Mouse (Mus musculus): ENCODE measurements at regions not wholly inside any gene's neighbourhood (a gene's known extent, or its start where the extent isn't known, plus 50 kb on each side); places are given as distances from the start of the nearest gene placed in this dataset.

DNA sequence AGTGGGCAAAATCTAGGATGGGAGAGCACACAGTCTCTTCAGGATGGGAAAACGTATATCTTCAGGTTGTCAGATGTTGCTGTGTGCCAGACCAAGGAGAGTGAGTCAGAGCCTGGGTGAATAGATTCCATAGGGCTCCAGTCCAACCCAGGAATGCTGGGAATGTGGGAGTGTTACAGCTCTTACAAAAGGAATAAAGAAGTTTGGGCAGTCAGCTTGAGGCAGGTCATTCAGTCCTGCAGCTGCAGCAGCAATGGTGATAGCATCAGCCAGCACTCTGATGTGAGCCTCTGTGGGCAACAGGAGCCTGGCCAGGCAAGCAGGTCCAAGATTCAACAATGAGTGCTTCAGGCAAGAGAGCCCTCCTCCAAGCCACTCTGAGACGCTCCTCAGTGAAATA lies 205.8 kb upstream of the Kirrel3 start:
- intact Hi-C loops (cut with DNase I): no loop called here
- DNase-seq (ENCODE audit: low spot score in 2 of 2): peak; percentile 9 to 14

DNA sequence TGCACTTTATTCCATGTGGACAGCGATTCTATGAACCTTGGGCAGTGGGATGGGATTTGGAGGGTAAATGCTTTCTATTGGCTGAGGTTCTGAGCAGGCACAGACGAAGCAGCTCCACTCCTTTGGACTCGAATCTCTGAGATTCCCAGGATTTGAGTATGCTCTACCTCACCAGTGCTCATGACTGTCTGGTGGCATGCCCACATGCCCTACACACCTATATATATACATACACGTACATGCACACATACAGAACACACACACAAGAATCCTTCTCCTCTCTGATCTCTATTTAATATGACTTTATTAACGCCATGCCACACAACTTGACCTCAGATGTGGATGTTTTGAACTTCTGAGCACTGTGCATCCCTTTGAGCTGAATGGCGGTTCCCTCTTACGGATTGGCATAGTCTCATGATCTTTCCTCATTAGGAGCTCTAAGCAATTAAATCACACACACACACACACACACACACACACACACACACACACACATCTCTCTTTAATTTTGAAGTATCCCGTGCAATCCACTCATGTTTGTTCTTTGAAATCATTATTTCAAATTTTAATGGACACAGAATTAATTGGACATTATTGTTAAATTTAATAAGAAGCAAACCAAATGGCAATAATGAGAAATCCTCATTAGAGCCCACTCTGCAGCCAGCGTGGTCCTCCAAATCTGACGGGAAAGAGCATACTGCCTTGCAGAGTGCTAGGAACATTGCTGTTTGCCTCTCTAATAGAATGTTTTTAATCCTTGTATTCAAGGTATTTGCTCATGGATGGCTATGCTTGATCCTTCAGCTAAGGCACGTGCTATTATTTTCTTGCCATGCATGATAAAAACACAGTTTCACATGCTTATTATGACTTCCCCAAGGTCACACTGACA lies 205.1 kb upstream of the Kirrel3 start:
- intact Hi-C loops (cut with DNase I): no loop called here
- no peak for DNase-seq (ENCODE audit: low spot score in 2 of 2)

DNA sequence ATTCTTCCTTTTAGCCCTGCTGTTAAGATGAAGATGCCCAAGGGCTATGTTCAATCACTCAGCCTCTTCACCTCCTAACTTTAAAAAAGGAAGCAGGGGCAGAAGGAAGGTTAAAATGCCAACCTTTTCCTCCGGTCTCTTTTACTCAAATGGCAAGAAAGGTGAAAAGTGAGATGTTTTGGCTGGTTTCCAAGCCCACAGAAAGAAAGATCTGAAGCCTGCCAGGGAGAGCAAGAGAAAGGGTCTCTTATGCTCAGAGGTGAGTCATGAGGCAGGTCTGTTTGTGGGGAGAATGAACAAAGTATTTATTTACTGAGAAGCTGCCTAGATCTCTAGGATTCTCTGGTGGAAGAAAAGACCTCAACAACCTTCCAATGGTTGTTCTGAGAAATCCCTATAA lies 162.1 kb upstream of the Kirrel3 start:
- no peak for DNase-seq (ENCODE audit: low spot score in 2 of 2)

DNA sequence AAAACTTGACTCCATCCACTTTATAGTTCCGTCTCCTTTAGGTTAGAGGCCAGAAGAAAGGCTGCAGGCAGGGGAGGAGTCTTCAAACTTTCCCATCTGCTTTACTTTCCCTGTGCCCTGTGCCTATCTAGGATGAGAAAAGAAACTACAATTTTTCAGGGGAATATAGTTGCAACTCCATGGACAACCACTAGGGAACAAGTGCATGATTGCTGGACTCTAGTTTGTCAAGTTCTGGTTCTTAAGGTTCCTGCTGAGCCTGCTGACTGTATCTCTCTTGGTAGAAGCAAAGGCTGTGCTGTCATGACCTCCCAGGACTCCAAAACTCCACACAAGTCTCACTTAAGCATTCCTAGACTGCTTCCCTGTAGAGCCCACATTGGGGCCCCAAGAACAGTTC lies 157.0 kb upstream of the Kirrel3 start:
- intact Hi-C loops (cut with DNase I): no loop called here
- no peak for DNase-seq (ENCODE audit: low spot score in 2 of 2)

More for the DNA sequence above, 162.1 kb upstream of the Kirrel3 start:
- intact Hi-C loops (cut with DNase I): no loop called here

DNA sequence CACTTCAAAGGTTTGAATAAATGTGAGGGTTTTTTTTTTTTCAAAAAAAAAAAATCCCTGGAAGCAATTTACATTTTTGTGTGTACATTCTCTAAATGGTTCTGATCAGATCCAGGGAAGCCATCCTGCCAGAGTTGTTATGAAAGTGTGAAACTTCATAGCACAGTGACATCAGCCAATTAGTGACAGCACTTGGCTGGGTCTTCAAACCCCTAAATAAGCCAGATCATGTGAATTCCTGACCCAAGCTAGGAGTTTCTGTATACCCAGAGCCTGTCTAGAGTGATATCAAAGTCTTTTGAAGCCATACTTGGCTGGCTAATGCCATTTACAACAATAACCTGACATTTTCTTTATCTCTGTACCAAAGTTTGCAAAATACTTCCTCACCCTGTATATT lies 151.6 kb upstream of the Kirrel3 start:
- no peak for DNase-seq (ENCODE audit: low spot score in 2 of 2)
- intact Hi-C loops (cut with DNase I): no loop called here

DNA sequence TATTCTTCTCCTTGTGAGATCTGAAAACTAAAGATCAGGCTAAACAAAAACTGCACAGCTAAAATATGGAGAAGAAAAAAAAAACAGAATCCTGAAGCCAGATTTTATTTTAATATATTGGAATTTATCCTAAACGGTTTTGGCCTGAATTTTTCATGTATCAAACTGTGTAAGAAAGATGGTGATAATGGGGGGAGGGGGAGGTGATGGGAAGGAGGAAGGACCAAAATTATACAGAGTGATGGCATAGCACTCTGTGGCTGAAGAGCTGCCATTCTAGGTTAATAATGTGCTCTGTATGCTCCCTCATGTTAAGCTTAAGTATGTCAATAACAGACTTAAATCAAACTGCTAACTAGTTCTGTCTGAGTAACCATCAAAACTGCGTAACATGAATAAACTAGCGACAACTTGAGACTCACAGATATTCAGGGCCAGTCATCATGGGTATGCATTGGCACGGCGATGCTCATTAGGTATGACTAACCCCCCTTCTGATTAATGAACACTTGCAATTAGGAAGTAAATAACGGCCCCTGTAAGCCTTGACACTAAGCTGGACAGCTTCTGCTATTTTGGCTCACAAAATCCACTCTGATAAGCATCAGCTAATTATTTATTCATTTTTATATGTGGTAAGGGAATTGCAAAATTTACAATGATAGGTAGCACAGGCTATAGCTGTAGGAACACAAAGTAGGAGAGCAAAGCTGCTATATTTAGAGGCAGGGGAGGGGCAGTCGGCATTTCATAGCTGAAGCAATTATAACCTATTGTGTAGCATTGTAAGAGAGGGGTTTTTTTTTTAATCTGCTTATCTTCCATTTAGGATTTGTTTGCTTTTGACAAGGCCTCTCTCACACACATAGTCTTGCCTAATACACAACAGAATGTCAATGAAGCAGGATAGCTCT lies 150.9 kb upstream of the Kirrel3 start:
- intact Hi-C loops (cut with DNase I): no loop called here

DNA sequence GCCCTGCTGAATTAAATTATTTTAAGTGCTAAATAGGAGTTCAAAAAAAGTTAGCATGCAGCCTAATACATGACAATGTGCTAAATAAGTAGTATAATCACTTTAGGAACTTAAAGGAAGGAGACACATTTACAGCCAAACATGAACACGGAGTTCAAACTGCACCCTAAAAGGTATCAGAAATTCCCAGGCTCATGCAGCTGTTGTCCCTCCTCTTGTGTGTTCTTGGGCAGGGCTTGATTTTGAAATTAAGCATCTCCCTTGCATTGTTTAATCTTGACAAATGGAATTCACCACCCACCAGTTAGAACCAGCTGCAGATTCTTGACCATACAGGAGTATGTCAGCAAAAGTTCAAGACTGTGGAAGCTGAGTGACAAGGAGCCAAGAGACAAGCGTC lies 137.3 kb upstream of the Kirrel3 start:
- DNase-seq (ENCODE audit: low spot score in 2 of 2): no peak
- intact Hi-C loops (cut with DNase I): no loop called here

More for the DNA sequence above, 150.9 kb upstream of the Kirrel3 start:
- DNase-seq (ENCODE audit: low spot score in 2 of 2): no peak

DNA sequence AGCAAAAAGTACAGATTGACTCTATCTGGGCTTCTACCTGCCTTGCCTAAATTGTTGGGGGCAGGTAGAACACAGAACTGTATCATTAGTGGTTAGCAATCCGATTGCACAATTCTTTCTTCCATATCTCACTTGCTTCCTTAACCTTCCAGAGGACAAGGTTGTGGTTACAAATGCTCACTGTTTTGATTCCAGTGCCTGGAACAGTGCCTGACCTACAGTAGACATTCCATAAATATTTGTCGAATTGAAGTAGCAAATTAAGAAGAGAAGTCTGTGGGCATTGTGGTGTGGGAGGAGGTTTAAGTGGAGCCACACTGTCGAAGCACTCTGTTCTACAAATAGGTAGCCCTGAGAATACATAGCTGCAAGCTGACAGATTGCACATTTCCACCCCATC lies 135.7 kb upstream of the Kirrel3 start:
- intact Hi-C loops (cut with DNase I): no loop called here
- no peak for DNase-seq (ENCODE audit: low spot score in 2 of 2)

DNA sequence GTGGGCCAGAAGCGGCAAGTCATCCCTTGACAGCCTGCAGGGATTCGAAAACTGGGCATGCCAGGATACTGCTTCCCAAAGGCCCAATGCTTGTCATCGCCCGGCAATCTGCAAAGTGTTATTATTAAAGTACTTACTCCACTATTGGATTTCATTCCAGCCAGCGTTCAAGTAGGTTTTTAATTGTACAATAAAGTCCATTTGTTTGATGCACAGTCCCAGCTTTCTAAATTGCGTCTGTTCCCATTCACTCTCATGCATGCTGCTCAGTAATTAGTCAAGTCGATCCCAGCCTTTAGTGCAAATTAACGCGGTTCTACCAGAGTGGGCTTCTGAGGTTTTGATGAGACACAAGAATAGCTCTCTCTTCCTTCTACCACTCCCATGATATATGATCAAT lies 131.9 kb upstream of the Kirrel3 start:
- intact Hi-C loops (cut with DNase I): no loop called here
- DNase-seq (ENCODE audit: low spot score in 2 of 2): no peak

DNA sequence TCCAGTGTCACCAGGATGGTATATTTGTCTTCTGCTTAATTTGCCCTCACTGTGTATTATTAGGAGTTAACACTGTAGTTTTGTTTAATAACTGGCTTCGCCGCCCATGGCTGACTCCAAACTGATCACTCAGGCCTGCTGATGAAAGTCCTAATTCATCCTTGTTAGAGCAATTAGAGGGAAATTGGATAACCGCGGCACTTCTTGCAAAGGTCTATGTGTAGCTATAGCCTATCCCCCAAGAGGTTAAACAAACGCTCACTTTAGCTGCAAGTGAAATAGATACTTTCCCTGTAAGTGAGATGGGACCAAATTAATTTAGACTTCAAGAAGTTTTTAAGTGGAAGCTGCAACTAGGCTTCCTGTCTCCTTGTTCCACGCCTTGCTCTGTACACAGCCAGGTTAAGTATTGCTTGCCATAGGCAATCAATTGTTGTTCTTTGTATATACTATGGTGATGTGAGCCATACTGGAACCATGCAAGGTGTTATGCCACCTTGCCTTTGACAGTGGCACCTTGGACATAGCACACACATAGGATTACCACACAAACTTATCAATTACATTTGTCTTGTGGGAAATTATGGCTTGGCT lies 130.9 kb upstream of the Kirrel3 start:
- no peak for DNase-seq (ENCODE audit: low spot score in 2 of 2)
- intact Hi-C loops (cut with DNase I): no loop called here

DNA sequence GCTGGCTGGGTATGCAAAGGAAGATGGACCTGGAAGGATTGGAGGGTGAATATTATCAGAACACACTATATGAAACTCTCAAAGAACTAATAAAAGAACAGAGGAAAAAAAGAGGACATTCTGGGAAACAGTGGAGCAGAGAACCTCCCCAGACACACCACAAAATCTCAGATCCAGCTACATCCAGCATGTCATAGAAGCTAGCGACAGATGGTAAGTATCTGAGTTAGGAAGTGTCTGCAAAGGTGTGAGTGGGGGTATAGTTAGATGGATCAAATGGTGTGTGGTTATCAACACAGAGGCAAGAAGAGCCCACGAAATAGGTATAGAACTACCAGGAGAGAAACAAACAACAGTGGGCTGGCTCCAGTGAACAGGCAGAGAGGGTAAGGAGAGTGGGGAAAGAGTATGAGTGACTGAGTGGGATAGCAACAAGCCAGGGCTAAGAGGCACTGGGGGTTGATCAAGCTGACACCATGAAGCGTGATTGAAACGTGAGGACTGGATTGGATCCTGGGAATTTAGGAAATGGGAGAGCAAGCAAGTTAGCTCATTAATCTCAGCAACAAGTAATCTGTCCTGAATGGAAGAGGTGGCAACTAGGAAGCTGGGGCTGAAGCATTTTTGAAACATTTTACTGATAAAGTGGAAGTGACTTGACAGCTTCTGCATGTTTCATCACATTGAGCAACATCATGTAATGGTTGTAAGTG lies 114.9 kb upstream of the Kirrel3 start:
- intact Hi-C loops (cut with DNase I): no loop called here
- no peak for DNase-seq (ENCODE audit: low spot score in 2 of 2)

DNA sequence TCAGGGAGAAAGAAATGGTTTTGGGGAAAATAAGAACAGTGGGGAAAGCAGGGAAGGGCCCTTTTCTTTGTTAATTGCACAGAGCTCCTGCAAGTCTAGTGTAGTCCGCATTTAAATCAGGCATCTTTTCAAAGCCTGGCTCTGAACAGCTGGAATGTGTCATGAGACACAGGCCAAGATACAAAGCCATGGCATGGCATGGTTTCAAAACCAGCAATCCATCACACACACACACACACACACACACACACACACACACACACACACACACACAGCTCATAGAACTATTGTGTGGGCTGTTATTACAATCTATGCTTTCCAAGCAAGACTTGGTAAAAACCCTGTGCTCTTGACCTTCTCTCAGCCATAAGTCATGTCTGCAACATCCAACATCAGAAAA lies 110.5 kb upstream of the Kirrel3 start:
- intact Hi-C loops (cut with DNase I): no loop called here
- DNase-seq (ENCODE audit: low spot score in 2 of 2): no peak

DNA sequence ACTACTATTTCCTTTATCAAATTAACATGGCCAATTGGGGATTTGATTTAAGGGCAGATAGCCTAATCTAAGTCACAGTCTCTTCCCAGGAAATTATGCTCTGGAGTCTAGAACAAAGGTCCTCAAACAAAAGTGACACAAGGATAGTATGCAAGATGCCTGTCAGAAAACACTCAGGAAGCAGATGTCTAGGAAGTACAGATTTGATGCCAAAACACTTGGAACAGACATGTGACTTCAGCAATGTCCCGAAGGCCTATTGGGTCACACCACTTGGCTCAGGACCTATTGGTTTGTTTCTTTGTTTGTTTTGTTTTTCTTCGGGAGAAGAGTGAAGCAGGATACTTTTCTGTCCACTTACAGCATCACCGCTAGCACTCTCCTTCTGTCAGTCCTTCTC lies 105.7 kb upstream of the Kirrel3 start:
- intact Hi-C loops (cut with DNase I): no loop called here

DNA sequence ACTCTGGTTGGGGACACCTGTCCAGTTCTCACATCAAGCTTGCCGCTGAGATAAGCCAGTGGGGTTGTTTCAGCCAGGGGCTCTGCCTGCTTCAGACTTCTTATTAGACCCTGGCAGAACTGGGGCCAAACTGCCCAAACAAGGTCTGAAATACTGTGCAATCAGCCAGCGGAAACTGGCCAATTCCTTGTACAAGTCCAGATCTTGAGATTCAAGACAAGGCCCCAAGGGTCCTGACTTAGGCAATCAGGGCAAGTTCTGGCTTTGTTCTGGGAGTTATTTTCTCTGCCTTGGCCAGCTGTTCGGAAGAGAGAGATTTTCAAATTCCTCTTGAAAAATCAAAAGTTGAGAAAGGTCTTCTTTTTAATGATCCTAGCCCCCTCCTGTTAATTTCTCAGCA lies 104.1 kb upstream of the Kirrel3 start:
- DNase-seq (ENCODE audit: low spot score in 2 of 2): no peak
- intact Hi-C loops (cut with DNase I): no loop called here

More for the DNA sequence above, 105.7 kb upstream of the Kirrel3 start:
- no peak for DNase-seq (ENCODE audit: low spot score in 2 of 2)

DNA sequence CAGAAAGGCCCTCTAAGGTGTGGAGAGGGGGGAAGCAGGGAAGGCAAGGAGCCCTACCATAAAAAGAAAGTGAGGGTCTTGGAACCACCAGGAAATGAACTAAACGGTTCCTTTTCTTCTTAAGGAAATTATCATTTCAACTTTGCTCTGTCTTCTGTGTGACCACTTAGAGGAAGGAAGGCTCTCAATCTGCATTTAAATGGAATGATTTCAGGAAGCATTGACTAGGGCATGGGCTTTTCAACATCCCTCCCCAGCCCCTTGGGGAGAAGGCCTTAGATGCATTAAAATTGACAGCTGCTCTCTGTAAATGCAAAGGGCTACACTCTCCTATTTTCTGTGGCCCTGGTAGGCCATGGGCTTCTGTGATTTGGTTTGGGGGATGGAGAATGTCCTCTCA lies 103.5 kb upstream of the Kirrel3 start:
- intact Hi-C loops (cut with DNase I): no loop called here
- no peak for DNase-seq (ENCODE audit: low spot score in 2 of 2)

DNA sequence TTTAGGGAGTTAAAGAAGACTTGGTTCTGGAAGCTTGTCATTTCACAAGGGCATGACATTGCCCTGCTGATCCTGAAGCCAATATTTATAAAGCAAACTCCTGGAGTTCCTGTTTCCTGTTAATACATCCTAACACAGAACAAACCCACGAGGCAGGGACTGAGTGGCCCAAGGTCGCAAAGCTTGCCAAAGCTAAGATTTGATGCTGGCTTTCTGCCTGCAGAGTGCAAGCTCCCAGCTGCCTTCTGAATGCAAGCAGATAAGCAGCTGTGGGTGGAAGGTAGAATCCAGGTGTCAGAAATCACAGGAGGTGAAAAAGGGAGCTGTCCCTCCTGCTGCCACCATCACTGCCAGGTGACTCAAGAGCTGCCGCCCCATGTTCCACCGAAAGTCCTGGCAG lies 99.6 kb upstream of the Kirrel3 start:
- intact Hi-C loops (cut with DNase I): no loop called here
- no peak for DNase-seq (ENCODE audit: low spot score in 2 of 2)

DNA sequence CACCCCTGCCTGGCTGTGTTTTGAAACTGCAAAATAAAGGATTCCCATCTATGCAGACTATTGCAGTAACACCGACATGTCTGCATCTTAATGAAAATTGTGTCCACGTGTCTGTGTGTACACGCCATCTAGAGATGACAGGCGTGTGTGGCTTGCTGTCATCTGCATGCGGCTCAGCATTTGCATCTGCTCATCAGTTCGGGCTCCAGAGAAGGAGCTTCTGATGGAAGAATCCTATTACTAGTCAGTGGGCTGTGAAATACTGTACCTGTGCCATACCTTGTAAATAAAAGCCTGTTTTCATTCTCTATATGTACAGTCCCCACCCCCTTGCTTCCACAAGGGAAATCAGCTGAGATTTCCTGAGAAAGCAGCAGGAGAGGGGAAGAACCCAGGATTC lies 92.7 kb upstream of the Kirrel3 start:
- intact Hi-C loops (cut with DNase I): no loop called here

DNA sequence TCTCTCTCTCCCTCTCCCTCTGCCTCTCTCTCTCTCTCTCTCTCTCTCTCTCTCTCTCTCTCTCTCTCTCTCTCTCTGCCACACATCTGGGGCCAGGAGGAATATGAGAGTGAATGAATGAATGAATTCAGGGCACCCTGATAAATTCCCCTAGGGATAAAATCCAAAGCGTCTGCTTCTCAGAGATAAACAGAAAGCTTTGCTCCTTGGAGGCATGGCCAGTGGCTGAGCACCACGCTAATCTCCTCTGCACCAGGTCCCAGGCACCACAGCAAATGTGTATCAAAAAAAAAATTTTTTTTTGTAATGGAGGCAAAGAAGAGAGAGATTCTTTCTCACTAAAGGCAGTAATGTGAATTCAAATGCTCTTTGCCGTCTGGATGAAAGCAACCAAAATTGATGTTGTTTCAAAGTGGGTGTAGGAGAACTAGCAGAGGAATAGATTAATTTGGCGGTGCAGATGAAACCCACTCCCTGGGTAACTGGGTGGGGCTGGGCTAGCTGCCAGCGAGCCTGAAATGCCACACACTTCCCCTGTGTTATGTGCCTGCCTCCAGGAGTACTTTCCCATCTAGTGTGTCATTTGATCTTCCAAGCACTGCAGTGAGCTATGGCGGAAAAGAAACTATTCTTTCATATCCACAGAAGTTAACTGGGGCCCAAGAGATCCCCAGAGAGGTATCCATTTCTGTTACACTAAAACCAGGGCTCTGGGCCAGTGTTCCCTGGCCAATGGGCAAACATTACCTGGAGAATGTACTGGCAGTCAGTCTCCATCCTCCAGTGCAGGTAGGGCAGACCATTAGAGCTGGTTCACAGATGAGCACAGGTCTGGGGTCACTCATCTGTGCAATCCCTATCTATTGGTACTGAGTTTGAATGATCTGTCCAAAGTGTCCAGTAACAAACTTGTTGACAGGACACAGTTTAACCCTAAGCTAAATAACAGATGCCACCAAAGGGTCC lies 89.6 kb upstream of the Kirrel3 start:
- DNase-seq (ENCODE audit: low spot score in 2 of 2): no peak

More for the DNA sequence above, 92.7 kb upstream of the Kirrel3 start:
- no peak for DNase-seq (ENCODE audit: low spot score in 2 of 2)

DNA sequence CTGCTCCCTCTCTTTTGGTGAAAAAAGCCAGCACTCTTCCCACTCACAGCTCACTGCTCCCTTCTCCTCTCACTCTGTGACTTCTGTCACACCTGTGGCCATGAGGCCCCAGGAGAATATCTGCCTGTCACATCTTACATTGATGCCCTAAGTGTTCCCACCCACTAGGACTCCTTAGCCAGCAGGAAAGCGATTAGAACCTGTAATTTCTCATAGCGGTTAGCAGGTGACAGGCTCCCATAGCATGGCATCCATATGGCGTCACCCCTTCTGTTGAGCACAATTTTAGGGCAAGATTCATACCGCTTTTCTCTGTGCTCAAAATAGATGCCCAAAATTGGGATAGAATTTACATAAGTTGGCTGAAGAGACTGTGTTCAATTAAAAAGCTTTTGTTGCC lies 74.0 kb upstream of the Kirrel3 start:
- DNase-seq (ENCODE audit: low spot score in 2 of 2): peak; percentile 66 to 67
- intact Hi-C loops (cut with DNase I): no loop called here

More for the DNA sequence above, 89.6 kb upstream of the Kirrel3 start:
- intact Hi-C loops (cut with DNase I): no loop called here
